Mouse (Mus musculus) CH12.LX (cell line): Measurements from ENCODE around the gene Tsnaxip1. TPM values are rescaled to one million over a fixed set of nuclear protein-coding genes. Genes with fewer than 3 reads are reported as not detected.

Source experiments
- DNase-seq: peaks from one replicate; pipeline ENCODE4 v3.0.0-alpha.2; 2013; ENCODE audit errors: extremely low read depth
- H3K27ac ChIP-seq: 2 replicates; pipeline ENCODE4 v1.5.1; 2012; ENCODE audit warnings: low read depth, mild to moderate bottlenecking, control low read depth, moderate library complexity; ENCODE audit not compliant: insufficient read depth
- H3K27me3 ChIP-seq: replicated peaks from 2 replicates; pipeline ENCODE3; 2012; ENCODE audit warnings: inconsistent platforms
- H3K36me3 ChIP-seq, 2 experiments: replicated peaks in 1 of 2; 2 replicates each; pipeline versions ENCODE3 to v1.6.1; 2012; ENCODE audit warnings: inconsistent platforms in 1 of 2, low read length in 1 of 2, mild to moderate bottlenecking in 1 of 2, mixed read lengths in 1 of 2, moderate library complexity in 1 of 2; ENCODE audit not compliant: control insufficient read depth in 1 of 2, insufficient read depth in 1 of 2
- H3K4me1 ChIP-seq, 2 experiments: 2 replicates each; pipeline ENCODE4 v1.6.1; 2012; ENCODE audit warnings: inconsistent platforms in 1 of 2, moderate library complexity in 1 of 2; ENCODE audit not compliant: insufficient read depth in 2 of 2, control insufficient read depth in 1 of 2
- H3K4me2 ChIP-seq: 2 replicates; pipeline ENCODE4 v1.6.1; 2012; ENCODE audit warnings: low read depth, mild to moderate bottlenecking, control low read depth; ENCODE audit not compliant: poor library complexity, insufficient read depth, severe bottlenecking
- H3K4me3 ChIP-seq, 3 experiments: fragments of 150-350 bp in 1 of 3; sonication (generic) in 1 of 3; replicated peaks in 1 of 3; 2 replicates each; pipeline versions ENCODE3 to v1.5.1; 2011 to 2012; ENCODE audit warnings: low read depth in 2 of 3, low read length in 2 of 3, mild to moderate bottlenecking in 2 of 3, moderate library complexity in 2 of 3, control low read depth in 1 of 3, improper control_type of control experiment in 1 of 3, inconsistent platforms in 1 of 3, mixed read lengths in 1 of 3; ENCODE audit not compliant: poor library complexity in 1 of 3
- H3K79me2 ChIP-seq: replicated peaks from 2 replicates; pipeline ENCODE4 v1.6.1; 2012; ENCODE audit warnings: mild to moderate bottlenecking, moderate library complexity; ENCODE audit not compliant: control insufficient read depth, poor library complexity, insufficient read depth, severe bottlenecking; ENCODE audit errors: extremely low read depth
- H3K9ac ChIP-seq: 2 replicates; pipeline ENCODE4 v1.6.1; 2012; ENCODE audit warnings: low read depth, mild to moderate bottlenecking, control low read depth, moderate library complexity; ENCODE audit not compliant: insufficient read depth
- H3K9me3 ChIP-seq: replicated peaks from 2 replicates; pipeline ENCODE3; 2012; ENCODE audit warnings: low read length, inconsistent platforms, mixed read lengths
- BHLHE40 ChIP-seq: IDR thresholded peaks from 2 replicates; pipeline ENCODE4 v1.6.1; 2011; ENCODE audit warnings: mild to moderate bottlenecking, low read depth, low read length, improper control_type of control experiment
- CHD1 ChIP-seq: IDR thresholded peaks from 2 replicates; pipeline ENCODE4 v1.6.1; 2012; ENCODE audit warnings: low read depth, low read length, improper control_type of control experiment, inconsistent platforms
- CHD2 ChIP-seq: IDR thresholded peaks from 2 replicates; pipeline ENCODE4 v1.6.1; 2011; ENCODE audit warnings: low read length, improper control_type of control experiment
- CTCF ChIP-seq, 2 experiments: IDR thresholded peaks in 1 of 2; conservative IDR thresholded peaks in 1 of 2; 2 replicates each; pipeline ENCODE4 v1.5.1; 2011 to 2012; ENCODE audit warnings: low read depth in 2 of 2, low read length in 2 of 2, improper control_type of control experiment in 1 of 2, inconsistent platforms in 1 of 2, mild to moderate bottlenecking in 1 of 2, moderate library complexity in 1 of 2
- E2F4 ChIP-seq: IDR thresholded peaks from 2 replicates; pipeline ENCODE4 v1.6.1; 2011; ENCODE audit warnings: low read depth, low read length, improper control_type of control experiment; ENCODE audit not compliant: insufficient replicate concordance
- ELF1 ChIP-seq: IDR thresholded peaks from 2 replicates; pipeline ENCODE4 v1.6.1; 2014; ENCODE audit warnings: low read depth, mild to moderate bottlenecking, inconsistent platforms, low read length, improper control_type of control experiment
- EP300 ChIP-seq: IDR thresholded peaks from 2 replicates; pipeline ENCODE4 v1.6.1; 2011; ENCODE audit warnings: low read length, improper control_type of control experiment
- ETS1 ChIP-seq: conservative IDR thresholded peaks from 2 replicates; pipeline ENCODE4 v1.6.1; 2012; ENCODE audit warnings: low read depth, mild to moderate bottlenecking, inconsistent platforms, low read length, improper control_type of control experiment, moderate library complexity
- GABPA ChIP-seq: IDR thresholded peaks from 2 replicates; pipeline ENCODE4 v1.6.1; 2012; ENCODE audit warnings: low read depth, low read length, improper control_type of control experiment, inconsistent platforms; ENCODE audit not compliant: insufficient replicate concordance
- HCFC1 ChIP-seq: IDR thresholded peaks from 2 replicates; pipeline ENCODE4 v1.6.1; 2012; ENCODE audit warnings: low read depth, mild to moderate bottlenecking, inconsistent platforms, low read length, improper control_type of control experiment
- IRF4 ChIP-seq: IDR thresholded peaks from 2 replicates; pipeline ENCODE4 v1.6.1; 2014; ENCODE audit warnings: low read depth, mild to moderate bottlenecking, inconsistent platforms, low read length, improper control_type of control experiment
- JUN ChIP-seq: IDR thresholded peaks from 2 replicates; pipeline ENCODE4 v1.6.1; 2011; ENCODE audit warnings: low read depth, mild to moderate bottlenecking, low read length, improper control_type of control experiment, moderate library complexity; ENCODE audit not compliant: insufficient read depth
- JUND ChIP-seq: conservative IDR thresholded peaks from 2 replicates; pipeline ENCODE4 v1.6.1; 2011; ENCODE audit warnings: low read depth, low read length, improper control_type of control experiment
- KAT2A ChIP-seq: IDR thresholded peaks from 2 replicates; pipeline ENCODE4 v1.6.1; 2012; ENCODE audit warnings: low read length, improper control_type of control experiment, inconsistent platforms; ENCODE audit not compliant: insufficient replicate concordance
- MAFK ChIP-seq: IDR thresholded peaks from 2 replicates; pipeline ENCODE4 v1.6.1; 2011; ENCODE audit warnings: low read length, improper control_type of control experiment; ENCODE audit not compliant: insufficient replicate concordance
- MAX ChIP-seq: IDR thresholded peaks from 2 replicates; pipeline ENCODE4 v1.6.1; 2011; ENCODE audit warnings: low read length, improper control_type of control experiment
- MAZ ChIP-seq: IDR thresholded peaks from 2 replicates; pipeline ENCODE4 v1.6.1; 2012; ENCODE audit warnings: low read depth, mild to moderate bottlenecking, inconsistent platforms, low read length, improper control_type of control experiment, moderate library complexity
- MEF2A ChIP-seq: IDR thresholded peaks from 2 replicates; pipeline ENCODE4 v1.6.1; 2014; ENCODE audit warnings: low read depth, mild to moderate bottlenecking, inconsistent platforms, low read length, improper control_type of control experiment, borderline replicate concordance
- MXI1 ChIP-seq: IDR thresholded peaks from 2 replicates; pipeline ENCODE4 v1.6.1; 2011; ENCODE audit warnings: mild to moderate bottlenecking, low read depth, low read length, improper control_type of control experiment
- MYC ChIP-seq: IDR thresholded peaks from 2 replicates; pipeline ENCODE4 v1.6.1; 2011; ENCODE audit warnings: low read depth, mild to moderate bottlenecking, improper control_type of control experiment, low read length
- NELFE ChIP-seq: IDR thresholded peaks from 2 replicates; pipeline ENCODE4 v1.6.1; 2011; ENCODE audit warnings: low read depth, low read length, improper control_type of control experiment
- NRF1 ChIP-seq: IDR thresholded peaks from 2 replicates; pipeline ENCODE4 v1.6.1; 2014; ENCODE audit warnings: low read depth, mild to moderate bottlenecking, inconsistent platforms, low read length, improper control_type of control experiment, moderate library complexity
- PAX5 ChIP-seq: IDR thresholded peaks from 2 replicates; pipeline ENCODE4 v1.6.1; 2012; ENCODE audit warnings: low read length, inconsistent platforms, mixed read lengths
- POLR2A ChIP-seq: IDR thresholded peaks from 2 replicates; pipeline ENCODE4 v1.6.1; 2011; ENCODE audit warnings: low read depth, mild to moderate bottlenecking, improper control_type of control experiment, low read length
- POLR2AphosphoS2 ChIP-seq: IDR thresholded peaks from 2 replicates; pipeline ENCODE4 v1.6.1; 2011; ENCODE audit warnings: low read depth, low read length, improper control_type of control experiment
- RAD21 ChIP-seq: IDR thresholded peaks from 2 replicates; pipeline ENCODE4 v1.6.1; 2011; ENCODE audit warnings: low read depth, mild to moderate bottlenecking, low read length, improper control_type of control experiment, moderate library complexity
- RCOR1 ChIP-seq: conservative IDR thresholded peaks from 2 replicates; pipeline ENCODE4 v1.6.1; 2012; ENCODE audit warnings: low read depth, mild to moderate bottlenecking, inconsistent platforms, low read length, improper control_type of control experiment
- SIN3A ChIP-seq: IDR thresholded peaks from 2 replicates; pipeline ENCODE4 v1.6.1; 2012; ENCODE audit warnings: low read length, improper control_type of control experiment, inconsistent platforms
- SMC3 ChIP-seq: IDR thresholded peaks from 2 replicates; pipeline ENCODE4 v1.6.1; 2011; ENCODE audit warnings: low read depth, low read length, improper control_type of control experiment
- TBP ChIP-seq: conservative IDR thresholded peaks from 2 replicates; pipeline ENCODE4 v1.6.1; 2011; ENCODE audit warnings: low read depth, low read length, improper control_type of control experiment
- TCF12 ChIP-seq: IDR thresholded peaks from 2 replicates; pipeline ENCODE4 v1.6.1; 2014; ENCODE audit warnings: low read depth, mild to moderate bottlenecking, inconsistent platforms, low read length, improper control_type of control experiment
- UBTF ChIP-seq: IDR thresholded peaks from 2 replicates; pipeline ENCODE4 v1.6.1; 2012; ENCODE audit warnings: low read depth, mild to moderate bottlenecking, inconsistent platforms, low read length, improper control_type of control experiment, moderate library complexity
- USF1 ChIP-seq: IDR thresholded peaks from 2 replicates; pipeline ENCODE4 v1.6.1; 2014; ENCODE audit warnings: low read depth, mild to moderate bottlenecking, inconsistent platforms, low read length, improper control_type of control experiment
- USF2 ChIP-seq: conservative IDR thresholded peaks from 2 replicates; pipeline ENCODE4 v1.6.1; 2011; ENCODE audit warnings: low read depth, low read length, improper control_type of control experiment
- ZC3H11A ChIP-seq: IDR thresholded peaks from 2 replicates; pipeline ENCODE4 v1.6.1; 2012; ENCODE audit warnings: low read depth, mild to moderate bottlenecking, inconsistent platforms, low read length, improper control_type of control experiment
- ZKSCAN1 ChIP-seq: IDR thresholded peaks from 2 replicates; pipeline ENCODE4 v1.6.1; 2012; ENCODE audit warnings: low read depth, inconsistent platforms, low read length, improper control_type of control experiment, borderline replicate concordance
- ZMIZ1 ChIP-seq: IDR thresholded peaks from 2 replicates; pipeline ENCODE4 v1.6.1; 2012; ENCODE audit warnings: low read depth, mild to moderate bottlenecking, inconsistent platforms, low read length, improper control_type of control experiment
- ZNF384 ChIP-seq: IDR thresholded peaks from 2 replicates; pipeline ENCODE4 v1.6.1; 2012; ENCODE audit warnings: low read depth, low read length, improper control_type of control experiment, inconsistent platforms
- dilution Hi-C: fragments of 300-500 bp; cut with MboI; formaldehyde crosslinking; loops from 2 replicates; pipeline ENCODE4 v1.14.3; 2020; ENCODE audit warnings: low sequenced_read_pairs; ENCODE audit not compliant: extremely low pct_unique_long_range_greater_than_20kb, extremely low pct_ligation_motif_present
- in situ Hi-C: fragments of 300-500 bp; cut with MboI; formaldehyde crosslinking; loops from 3 replicates; pipeline ENCODE4 v1.14.3; 2019; ENCODE audit warnings: low sequenced_read_pairs, low pct_ligation_motif_present, low pct_unique_long_range_greater_than_20kb, mixed read lengths
- polyA plus RNA-seq: library from polyadenylated mRNA; unstranded; fragments of >175 nt; gene quantifications from 2 replicates; pipeline ENCODE4 v1.2.1, GENCODE M21; 2012; ENCODE audit warnings: low read depth; ENCODE audit not compliant: insufficient read length
- total RNA-seq, 2 experiments: library from RNA; depleted of rRNA; stranded (reverse); fragments of 300-350 nt in 1 of 2; fragments of >200 nt in 1 of 2; gene quantifications; 2 replicates each; pipeline ENCODE4 v1.2.3; 2012 to 2014

Tsnaxip1 gene
- total and polyA plus RNA-seq, 3 experiments: 0.13 to 0.50 (median 0.13) TPM

GRCm38 (mm10) chr8:105880754-105881520 is 53.4 kb downstream of the Tsnaxip1 start, which contains the start of gene Edc4:
Gene Edc4, plus strand, starts transcription at chr8:105880881.
- peak; percentile 86 for DNase-seq
- Histone ChIP-seq H3K79me2 (peaks cover 31% of the 10 kb centered on the region), H3K4me2 (peak within 1 kb of the TSS; percentile 78), H3K27me3 (no peaks in the 10 kb centered on the region)
- dilution Hi-C loops: no loop called here
- TF ChIP-seq SIN3A: peak; percentile 92
- TF ChIP-seq MEF2A: peak; percentile 77
- TF ChIP-seq ZKSCAN1: no peak
- TF ChIP-seq CHD2: peak; percentile 46; the same call in 1 of the 2 replicates
- no peak for TF ChIP-seq E2F4
- TF ChIP-seq ELF1: peak; percentile 83
- TF ChIP-seq TCF12: peak; percentile 86
- no peak for TF ChIP-seq RCOR1
- peak; percentile 89 for TF ChIP-seq NELFE
- TF ChIP-seq IRF4: peak; percentile 67
- no peak for TF ChIP-seq CHD1
- TF ChIP-seq MAX: peak; percentile 64; the same call in 1 of the 2 replicates
- no peak for TF ChIP-seq JUN
- TF ChIP-seq JUND: no peak
- no peak for TF ChIP-seq UBTF
- TF ChIP-seq PAX5: no peak
- peak; percentile 88 for TF ChIP-seq POLR2A
- no peak for TF ChIP-seq CTCF (conservative IDR thresholded peaks at IDR 0.05 in 1 of 2, IDR thresholded peaks at IDR 0.05 in 1 of 2; ENCODE audit: low read depth in 2 of 2, low read length in 2 of 2)
- 0 out of 2 replicates have a peak, but pooled peaks have one; percentile 29 for TF ChIP-seq NRF1
- TF ChIP-seq USF1: no peak
- peak; percentile 70 for TF ChIP-seq MXI1
- no peak; the same call in 1 of the 2 replicates for TF ChIP-seq GABPA
- TF ChIP-seq POLR2AphosphoS2: peak; percentile 98
- TF ChIP-seq SMC3: peak; percentile 7
- TF ChIP-seq KAT2A: peak; percentile 81; the same call in 1 of the 2 replicates
- peak; percentile 95 for TF ChIP-seq HCFC1
- no peak for TF ChIP-seq MYC
- no peak for TF ChIP-seq ZNF384
- peak; percentile 68; the same call in 1 of the 2 replicates for TF ChIP-seq TBP
- peak; percentile 94 for TF ChIP-seq ZMIZ1
- no peak for TF ChIP-seq ZC3H11A
- TF ChIP-seq USF2: no peak
- TF ChIP-seq EP300: no peak
- no peak for TF ChIP-seq RAD21
- no peak for TF ChIP-seq MAFK
- no peak for TF ChIP-seq ETS1
- peak; percentile 71; the same call in 1 of the 2 replicates for TF ChIP-seq MAZ
- no peak for TF ChIP-seq BHLHE40
- TF ChIP-seq, all 38 proteins: peak for 18
- Histone ChIP-seq H3K9me3 (no peaks in the 10 kb centered on the region), H3K9ac (peak within 1 kb of the TSS; percentile 88), H3K27ac (no peak within 1 kb of the TSS), H3K36me3 (peaks cover 41 to 71% of the 10 kb centered on the region in 2 experiments), H3K4me3 (peak within 1 kb of the TSS; percentile 85 to 96 (median 93)), H3K4me1 (peaks cover 3 to 19% of the 10 kb centered on the region in 2 experiments)
- in situ Hi-C loops: no loop called here
